Mouse (Mus musculus): ENCODE data around the gene Akap2. TPM values are rescaled to one million over a fixed set of nuclear protein-coding genes. Genes with fewer than 3 reads are reported as not detected.

Akap2 gene
- total RNA-seq (2023), result 20.6 TPM

GRCm38 (mm10) chr4:57717354-57717753 lies at the start of gene Akap2:
Gene Akap2 (plus strand): TSS chr4:57717657.

DNA sequence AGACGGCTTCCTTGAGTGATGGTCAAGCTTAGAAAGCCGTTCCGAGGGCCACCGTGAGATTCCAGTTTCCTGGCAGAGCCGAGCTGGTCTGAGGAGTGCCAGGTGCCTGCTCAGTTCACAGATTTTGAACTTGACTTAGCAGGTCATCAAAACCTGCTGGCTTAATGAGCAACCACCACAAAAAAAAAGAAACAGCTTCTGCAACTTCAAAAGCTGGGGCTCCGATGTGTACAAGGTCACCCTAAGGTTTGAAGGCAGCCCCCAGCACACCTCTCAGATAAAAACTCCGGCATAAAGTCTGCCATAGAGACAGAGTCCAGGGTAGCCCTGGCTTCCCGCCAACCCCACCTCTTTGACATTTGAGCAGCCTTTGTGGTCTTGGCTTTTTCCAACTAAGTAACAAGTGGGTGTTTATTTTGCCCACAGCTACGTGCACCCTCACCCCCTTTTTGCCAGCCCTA lies 198.8 kb downstream of the Akap2 start, which contains the start of gene D630039A03Rik:
D630039A03Rik (minus strand) TSS at position 97 of the 461 bp plus-strand sequence.

Other genes starting within 250 kb of the Akap2 start
- 0.71 TPM for gene Pakap, start 149.5 kb upstream of the Akap2 start, total RNA-seq (2023)
- gene D630039A03Rik, start 198.6 kb downstream of the Akap2 start, total RNA-seq (2023), result 1.7 TPM
- gene Txn1, start 238.8 kb downstream of the Akap2 start, total RNA-seq (2023), result 49.9 TPM